21 mouse cellular contexts compared by ENCODE assay signal in the genomic region with DNA sequence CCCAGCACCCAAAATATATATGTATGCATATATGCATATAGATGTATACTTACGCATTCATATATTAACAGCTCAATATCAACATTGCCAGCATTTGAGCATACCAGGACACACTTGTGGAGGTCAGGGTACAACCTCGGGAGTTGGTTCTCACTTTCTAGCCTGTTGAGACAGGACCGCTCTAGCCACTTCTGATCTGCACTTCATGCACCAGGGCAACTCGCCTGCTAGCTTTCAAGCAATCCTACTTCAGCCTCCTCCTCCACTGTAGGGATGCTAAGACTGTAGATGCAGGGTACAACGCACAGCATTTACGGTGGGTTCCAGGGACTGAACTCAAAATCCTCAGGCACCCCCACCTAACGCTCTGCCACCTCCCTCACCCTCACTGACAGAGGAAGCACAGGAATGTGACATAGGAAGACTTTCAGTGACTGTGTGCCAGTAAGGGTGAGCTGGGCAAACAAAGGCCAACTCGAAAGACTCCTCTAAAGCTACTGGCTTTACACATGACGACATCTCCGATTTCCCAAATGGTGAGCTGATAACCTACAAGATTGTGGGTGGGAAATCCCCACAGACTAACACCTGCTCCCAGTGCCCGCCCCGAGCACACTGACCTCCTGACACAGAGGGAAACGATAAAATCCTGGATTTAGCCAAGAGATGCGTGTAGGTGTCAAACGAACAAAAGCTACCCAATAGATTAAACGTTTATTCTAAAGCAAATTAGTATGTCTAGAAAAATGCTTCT.
"Had no signal": no experiment of that assay in that cellular context is flagged by ENCODE, and none has a peak within 500 bp of the region (broad histone marks: within the 10 kb centered on the region; RNA-seq: fewer than 3 reads in every experiment).

No protein-coding gene starts in this region.

- H3K9me3 ChIP-seq: limb, embryonic 12.5 days; limb, embryonic 15.5 days; neural tube, embryonic 12.5 days; neural tube, embryonic 15.5 days had no signal

- ATAC-seq: intestine, postnatal 0 days; liver, postnatal 0 days had no signal

- DNase-seq: kidney, adult 2 months; kidney, postnatal 25 days; left cerebral cortex, postnatal 4 days; liver, postnatal 0 days; lung, embryonic 14.5 days; lung, postnatal 10 days; lung, postnatal 4 days; right cerebral cortex, adult 18-20 months; right cerebral cortex, postnatal 14 days; right cerebral cortex, postnatal 4 days; thymus, adult 18-20 months had no signal

- H3K36me3 ChIP-seq: neural tube, embryonic 15.5 days had no signal

- H3K9ac ChIP-seq: limb, embryonic 12.5 days; limb, embryonic 15.5 days; liver, embryonic 14.5 days; liver, postnatal 0 days; lung, embryonic 14.5 days; neural tube, embryonic 12.5 days; neural tube, embryonic 15.5 days had no signal

- H3K4me2 ChIP-seq: limb, embryonic 12.5 days; limb, embryonic 15.5 days; liver, embryonic 11.5 days; lung, embryonic 14.5 days; midbrain, embryonic 11.5 days; neural tube, embryonic 12.5 days; neural tube, embryonic 15.5 days had no signal

- H3K4me3 ChIP-seq: layer of hippocampus, adult 2 months; limb, embryonic 12.5 days; limb, embryonic 15.5 days; neural tube, embryonic 12.5 days; neural tube, embryonic 15.5 days had no signal

- H3K27ac ChIP-seq: kidney, postnatal 0 days; layer of hippocampus, adult 2 months; limb, embryonic 12.5 days; limb, embryonic 15.5 days; liver, embryonic 14.5 days; neural tube, embryonic 12.5 days; neural tube, embryonic 15.5 days had no signal

- H3K27me3 ChIP-seq: limb, embryonic 12.5 days; limb, embryonic 15.5 days; neural tube, embryonic 12.5 days; neural tube, embryonic 15.5 days had no signal
